Mouse (Mus musculus) left cerebral cortex, adult 9 months (tissue): ENCODE results near the gene Dohh.

ENCODE experiments used
- DNase-seq, 2 experiments: peaks; one replicate each; pipeline ENCODE4 v3.0.0; 2022; ENCODE audit warnings: low spot score in 2 of 2

Dohh gene

DNA sequence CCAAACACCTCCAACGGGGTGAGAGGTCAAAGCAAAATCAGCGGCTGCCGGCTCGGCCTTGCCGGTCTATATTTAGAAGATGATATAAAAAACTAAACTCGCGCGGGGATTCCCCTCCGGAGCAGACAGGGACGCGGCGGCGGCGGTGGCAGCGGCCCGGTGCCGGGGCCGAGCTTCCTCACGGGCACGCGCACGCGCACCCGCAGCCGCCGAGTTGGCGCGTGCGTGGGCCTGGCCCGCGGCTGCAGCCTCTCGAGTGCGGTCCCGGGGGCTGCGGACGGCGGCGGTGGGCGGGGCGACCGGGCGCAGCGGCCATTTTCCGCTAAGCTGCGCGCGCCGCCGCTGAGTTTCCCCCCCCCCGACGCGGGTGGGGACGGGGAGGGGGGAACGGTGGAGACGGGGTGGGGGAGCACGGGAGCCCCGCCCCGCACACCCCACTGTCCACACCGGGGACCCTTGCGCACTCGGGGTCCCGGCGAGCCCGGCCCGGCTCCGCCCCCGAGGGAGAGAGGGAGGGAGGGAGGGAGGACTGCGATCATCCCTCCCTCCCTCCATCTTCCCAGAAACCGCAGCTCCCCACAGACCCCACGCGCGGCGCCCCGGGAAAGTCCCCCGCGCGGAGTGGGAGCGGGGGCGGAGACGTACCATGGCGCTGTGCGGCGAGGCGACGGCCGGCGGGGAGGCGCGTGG lies 46.1 kb downstream of the Dohh start:
- peak in 1 of 2 experiments; percentile 77 for DNase-seq

DNA sequence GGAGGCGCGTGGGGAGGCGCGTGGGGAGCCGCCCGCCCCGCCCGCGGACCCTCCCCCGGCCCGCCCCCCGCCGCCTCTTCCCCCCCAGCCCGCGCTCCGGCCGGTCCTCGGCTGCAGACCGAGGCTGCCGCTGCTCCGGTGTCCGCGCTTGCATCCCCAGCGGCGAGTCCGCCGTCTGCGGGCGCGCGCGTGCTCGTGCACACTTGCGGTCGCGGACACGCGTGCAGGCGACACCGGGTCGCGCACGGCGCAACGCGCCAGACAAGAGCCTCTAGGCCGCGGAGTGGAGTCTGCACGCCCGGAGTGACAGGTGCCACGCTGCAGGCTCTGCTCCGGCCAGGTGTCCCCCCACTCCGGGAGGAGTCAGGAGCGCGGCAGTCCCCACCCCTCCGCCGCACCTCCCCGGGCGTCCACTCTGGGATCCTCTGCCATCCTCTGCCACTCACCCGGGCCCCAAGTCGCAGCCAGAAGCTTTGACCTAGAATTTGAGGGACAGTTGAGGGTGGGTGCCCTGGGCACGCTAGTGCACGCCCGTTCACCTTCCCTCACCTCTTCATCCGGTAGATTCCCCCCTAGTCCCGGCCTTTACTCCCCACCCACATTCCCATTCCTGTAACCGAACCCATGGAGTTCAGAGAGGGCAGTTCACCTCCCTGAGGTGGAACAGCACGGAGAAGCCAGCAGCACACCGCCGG lies 46.8 kb downstream of the Dohh start:
- peak in 1 of 2 experiments; percentile 68 for DNase-seq

DNA sequence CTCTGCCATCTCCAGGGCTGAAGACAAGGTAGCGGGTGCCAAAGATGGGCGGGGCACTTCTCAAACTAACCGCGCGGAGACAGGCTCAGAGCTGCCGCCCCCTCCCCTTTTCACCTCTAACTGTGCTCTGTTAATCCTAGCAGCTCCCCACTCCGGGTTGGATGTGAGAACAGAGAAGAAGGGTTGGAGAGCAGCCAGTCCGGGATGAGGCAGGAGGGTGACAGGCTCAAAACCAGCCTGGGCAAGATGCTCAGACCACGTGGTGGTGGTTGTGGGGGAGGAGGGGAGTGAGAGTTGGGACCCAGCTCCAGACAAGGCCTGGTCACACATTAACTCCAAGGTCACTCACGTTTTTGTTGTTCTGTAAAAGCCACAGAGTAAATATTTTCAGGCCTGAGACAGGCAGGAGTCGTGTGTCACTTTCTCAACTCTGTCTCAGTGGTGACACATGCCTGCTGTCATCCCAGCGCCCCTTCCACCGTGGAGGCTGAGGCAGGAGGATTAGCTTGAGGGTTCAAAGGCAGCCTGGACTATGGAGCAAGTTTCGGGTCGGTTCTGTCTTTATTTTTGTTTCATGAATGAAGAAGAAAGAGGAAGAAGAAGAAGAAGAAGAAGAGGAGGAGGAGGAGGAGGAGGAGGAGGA lies 47.4 kb downstream of the Dohh start:
- DNase-seq = peak in 1 of 2 experiments; percentile 51

DNA sequence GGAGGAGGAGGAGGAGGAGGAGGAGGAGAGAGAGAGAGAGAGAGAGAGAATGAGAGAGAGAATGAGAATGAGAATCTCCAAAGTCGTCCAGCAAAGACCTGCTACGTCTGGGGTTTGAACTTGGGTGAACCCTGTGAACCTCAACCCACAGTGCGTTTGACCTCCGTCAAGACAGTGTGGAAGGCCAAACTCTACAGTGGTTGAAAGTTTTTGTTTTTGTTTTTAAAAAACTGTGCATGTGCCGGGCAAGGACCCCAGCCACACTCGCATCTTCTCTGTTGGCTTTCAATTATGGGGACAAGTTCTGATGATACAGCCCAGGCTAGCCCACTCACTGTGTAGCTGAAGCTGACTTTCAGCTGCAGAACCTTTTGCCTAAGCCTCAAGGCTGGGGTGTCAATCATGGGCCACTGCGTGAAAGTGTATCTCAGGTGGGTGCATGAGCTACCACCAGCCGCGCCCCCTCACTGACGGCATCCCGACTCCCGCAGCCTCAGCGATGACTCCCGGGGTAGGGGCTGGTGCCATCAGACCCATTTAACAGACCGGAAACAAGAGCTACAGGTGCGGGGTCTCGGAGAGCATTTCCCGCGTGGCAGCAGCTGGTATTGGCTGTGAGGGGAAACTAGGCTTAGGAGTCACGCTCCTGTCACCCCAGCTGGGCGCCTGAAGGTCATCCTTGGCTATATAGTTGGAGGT lies 48.1 kb downstream of the Dohh start:
- DNase-seq = no peak

DNA sequence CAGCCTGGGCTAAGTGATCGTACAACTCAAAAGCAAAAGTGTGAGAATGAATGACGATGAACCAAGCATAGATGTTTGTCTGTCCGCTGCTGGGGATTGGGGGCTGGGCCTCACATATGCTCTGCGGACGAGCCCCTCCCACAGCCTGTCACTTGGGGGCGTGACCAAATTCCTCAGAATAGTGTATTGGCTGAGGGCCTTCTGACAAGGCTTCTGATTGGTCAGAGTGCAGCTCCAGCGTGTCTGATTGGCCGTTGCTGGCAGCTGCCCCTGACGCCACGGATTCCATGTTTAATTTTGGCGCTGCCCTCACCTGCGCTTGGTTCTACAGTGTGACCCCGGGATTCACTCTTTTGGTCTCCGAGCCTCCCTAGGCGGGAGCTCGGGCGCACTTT lies 48.6 kb downstream of the Dohh start:
- DNase-seq = peak; percentile 95 to 97

DNA sequence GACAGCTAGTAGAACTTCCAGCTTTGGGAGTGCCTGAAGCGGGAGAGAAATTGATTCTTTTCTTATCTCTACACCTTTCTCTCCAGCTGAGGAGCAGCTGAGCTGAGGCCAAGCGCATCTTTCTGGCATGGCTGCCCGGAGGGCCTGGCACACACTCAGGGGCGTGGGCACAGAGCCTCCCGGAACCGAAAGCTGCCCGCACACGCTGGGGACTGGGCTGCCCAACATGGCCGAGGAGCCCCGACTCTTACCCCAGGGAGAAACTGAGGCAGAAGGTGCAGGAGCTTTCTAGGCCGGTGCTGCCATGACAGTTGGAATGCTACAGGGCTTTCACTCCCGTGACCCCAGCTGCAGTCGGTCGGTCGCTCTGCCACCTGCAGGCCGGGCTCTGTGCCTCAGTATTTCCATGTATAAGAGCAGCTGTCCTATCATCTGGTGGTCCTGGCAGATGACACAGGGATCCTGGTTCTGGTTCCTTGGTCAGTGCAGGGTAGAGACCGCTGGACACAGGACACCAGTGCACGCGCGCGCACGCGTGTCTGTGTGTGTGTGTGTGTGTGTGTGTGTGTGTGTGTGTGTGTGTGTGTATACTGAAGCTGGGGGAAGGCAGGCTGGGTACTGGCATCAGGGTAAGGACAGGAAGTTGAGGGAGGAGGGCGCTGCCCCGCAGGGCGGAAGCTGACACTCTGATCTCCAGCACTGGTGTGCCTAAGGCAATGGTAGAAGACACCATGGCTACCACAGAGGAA lies 49.5 kb downstream of the Dohh start:
- no peak for DNase-seq

DNA sequence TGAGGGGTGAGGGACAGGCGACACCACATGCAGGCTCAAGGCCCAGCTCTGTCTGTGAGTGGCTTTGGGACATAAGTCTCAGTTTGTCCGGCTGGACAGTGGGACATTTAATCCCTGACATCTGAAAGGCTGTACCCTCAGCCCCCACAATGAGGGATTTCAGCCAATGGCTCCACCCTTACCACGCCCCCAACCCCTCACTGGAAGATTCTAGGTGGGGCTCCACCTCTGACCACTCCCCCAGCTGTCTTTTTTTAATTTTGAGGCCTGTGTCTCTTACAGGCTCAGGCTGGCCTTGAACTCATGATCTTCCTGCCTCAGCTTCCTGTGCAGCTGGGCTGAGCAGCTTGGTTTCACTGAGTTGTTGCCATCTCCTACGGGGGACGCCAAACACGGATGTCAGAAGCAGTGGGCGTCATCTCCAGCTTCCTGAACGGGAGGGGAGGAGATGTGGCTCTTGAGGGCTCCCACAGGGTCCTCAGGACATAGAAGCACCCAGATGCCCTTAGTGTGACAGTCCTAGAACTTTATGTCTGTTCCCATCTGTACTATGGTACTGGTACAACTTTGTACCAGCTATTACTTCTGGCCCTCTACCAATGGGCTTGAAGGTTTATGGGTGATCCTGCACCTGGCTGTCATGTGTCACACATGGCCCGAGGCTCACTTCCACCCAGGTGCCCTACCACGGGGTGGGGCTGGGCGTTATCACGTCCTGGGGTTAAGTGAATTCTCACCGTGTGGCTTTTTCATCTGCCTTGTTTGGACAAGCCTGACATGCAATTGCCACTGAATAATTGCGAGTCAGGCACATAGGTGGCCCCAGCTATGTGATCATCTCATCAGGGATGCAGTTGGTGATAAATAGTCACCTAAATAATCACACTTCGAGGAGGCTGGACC lies 50.4 kb downstream of the Dohh start:
- no peak for DNase-seq

DNA sequence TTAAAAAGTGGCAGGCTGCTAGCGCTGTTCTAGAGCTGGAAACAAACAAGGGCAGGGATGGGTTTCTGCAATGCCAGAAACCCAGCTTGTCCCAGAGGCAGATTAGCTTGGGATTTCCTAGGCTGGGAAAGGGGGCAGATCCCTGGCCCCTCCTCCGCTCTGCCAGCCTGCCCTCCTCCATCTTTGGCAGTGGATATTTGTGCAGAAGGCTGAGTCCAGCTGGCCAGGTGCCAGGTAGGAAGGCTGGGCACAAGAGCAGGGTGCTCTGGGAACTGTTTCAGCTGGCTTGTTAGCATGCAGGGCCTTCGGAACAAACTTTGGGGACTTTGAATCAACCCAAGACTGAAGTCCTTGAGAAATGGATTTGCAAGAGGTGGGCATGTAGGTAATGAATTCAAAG lies 51.2 kb downstream of the Dohh start:
- DNase-seq = peak in 1 of 2 experiments; percentile 75
